Mouse (Mus musculus) c-Kit-positive CD71-negative TER-119-negative erythroid progenitor cells, embryonic 14.5 days (primary cell): Measurements from ENCODE around the gene Olfr316.
"Not testable (repeated sequence)": the region's sequence is repeated elsewhere in the genome, so short reads cannot be mapped to it uniquely, and the experiment has no call there.

ENCODE experiments used
- DNase-seq: peaks from one replicate; pipeline ENCODE4 v3.0.0-alpha.2; 2013; ENCODE audit warnings: low read depth

Olfr316 gene

GRCm38 (mm10) chr11:58752434-58752833 is at the start of gene Olfr316:
Gene Olfr316 (plus strand): TSS chr11:58752734.
- no peak for DNase-seq

- DNase-seq, result no peak
Measured at GRCm38 (mm10) chr11:58709086-58709485, 43.4 kb upstream of the Olfr316 start.

- DNase-seq, result not testable (repeated sequence)
Measured at GRCm38 (mm10) chr11:58717723-58718122, 34.8 kb upstream of the Olfr316 start.

GRCm38 (mm10) chr11:58719701-58720100 is 32.8 kb upstream of the Olfr316 start:
- no peak for DNase-seq

GRCm38 (mm10) chr11:58723914-58724313 is 28.6 kb upstream of the Olfr316 start, which contains the start of gene Olfr318:
Gene Olfr318 (minus strand): TSS chr11:58724014.
- DNase-seq, result no peak

GRCm38 (mm10) chr11:58727896-58728650 is 24.5 kb upstream of the Olfr316 start:
- DNase-seq, result not testable (repeated sequence)

- DNase-seq, result no peak
Measured at GRCm38 (mm10) chr11:58733372-58733771, 19.2 kb upstream of the Olfr316 start.

GRCm38 (mm10) chr11:58738792-58739262 is 13.7 kb upstream of the Olfr316 start, which contains the start of gene Olfr317:
Gene Olfr317 (minus strand): TSS chr11:58739212.
- DNase-seq, result no peak

GRCm38 (mm10) chr11:58751096-58751495 is 1.4 kb upstream of the Olfr316 start:
- DNase-seq, result not testable (repeated sequence)

- no peak for DNase-seq
Measured at GRCm38 (mm10) chr11:58772888-58773287, 20.4 kb downstream of the Olfr316 start, which contains the start of gene Olfr315. Gene Olfr315 (plus strand): TSS chr11:58773188.

GRCm38 (mm10) chr11:58782480-58783089 is 30.1 kb downstream of the Olfr316 start, which contains the start of gene Olfr314:
Gene Olfr314 (plus strand): TSS chr11:58782952.
- no peak for DNase-seq

- no peak for DNase-seq
Measured at GRCm38 (mm10) chr11:58784182-58784581, 31.6 kb downstream of the Olfr316 start.

- no peak for DNase-seq
Measured at GRCm38 (mm10) chr11:58787651-58788050, 35.1 kb downstream of the Olfr316 start.

GRCm38 (mm10) chr11:58788346-58788745 is 35.8 kb downstream of the Olfr316 start:
- DNase-seq, result no peak

- no peak for DNase-seq
Measured at GRCm38 (mm10) chr11:58789532-58789931, 37.0 kb downstream of the Olfr316 start.

- no peak for DNase-seq
Measured at GRCm38 (mm10) chr11:58790053-58790452, 37.5 kb downstream of the Olfr316 start.

- DNase-seq, result no peak
Measured at GRCm38 (mm10) chr11:58790646-58791045, 38.1 kb downstream of the Olfr316 start.

- DNase-seq, result no peak
Measured at GRCm38 (mm10) chr11:58795856-58796255, 43.3 kb downstream of the Olfr316 start.

- no peak for DNase-seq
Measured at GRCm38 (mm10) chr11:58796850-58797249, 44.3 kb downstream of the Olfr316 start.

- no peak for DNase-seq
Measured at GRCm38 (mm10) chr11:58799747-58800146, 47.2 kb downstream of the Olfr316 start.

GRCm38 (mm10) chr11:58801558-58802228 is 49.2 kb downstream of the Olfr316 start, which contains the start of gene Fam183b:
Gene Fam183b (minus strand): TSS chr11:58801960.
- DNase-seq, result no peak

GRCm38 (mm10) chr11:58803871-58804270 is 51.3 kb downstream of the Olfr316 start:
- no peak for DNase-seq
